Mouse (Mus musculus) limb, embryonic 13.5 days (tissue): ENCODE results near the gene Hps1. TPM values are rescaled to one million over a fixed set of nuclear protein-coding genes. Genes with fewer than 3 reads are reported as not detected.

Source experiments
- polyA plus RNA-seq: library from polyadenylated mRNA; unstranded; fragments of >200 nt; fragmentation: Nextera tagmentation; extraction: Ambion mirVana; gene quantifications from 2 replicates; pipeline ENCODE4 v1.2.1, GENCODE M21; 2015

Hps1 gene
- polyA plus RNA-seq, 1 experiment from 2014 or later, result 15.2 TPM

Other genes with a start within 250 kb of the Hps1 start
- 0.72 and 0.81 TPM in 2 replicates for gene Loxl4, start 167.2 kb downstream of the Hps1 start, polyA plus RNA-seq
- gene Pyroxd2, start 27.2 kb downstream of the Hps1 start, polyA plus RNA-seq, result 2.1 and 2.6 TPM in 2 replicates